Mouse (Mus musculus): ENCODE measurements at regions not wholly inside any gene's neighbourhood (a gene's known extent, or its start where the extent isn't known, plus 50 kb on each side); places are given as distances from the start of the nearest gene placed in this dataset.

GRCm38 (mm10) chr19:15158653-15159052 lies 560.8 kb upstream of the Tle4 start:
- TF ChIP-seq GATA1 (IDR thresholded peaks at IDR 0.05; ENCODE audit: borderline replicate concordance, low read length) (no peak), FLI1 (IDR thresholded peaks at IDR 0.05; ENCODE audit: low read length) (no peak)

Data from megakaryocyte, embryonic 14.5 days (primary cell).